Mouse (Mus musculus): ENCODE measurements around the gene Tnpo1. TPM values are rescaled to one million over a fixed set of nuclear protein-coding genes. Genes with fewer than 3 reads are reported as not detected.
"Not testable (repeated sequence)": the region's sequence is repeated elsewhere in the genome, so short reads cannot be mapped to it uniquely, and the experiment has no call there.

The Tnpo1 gene
- polyA plus RNA-seq, 1 experiment from 2014 or later = 20.7 TPM

DNA sequence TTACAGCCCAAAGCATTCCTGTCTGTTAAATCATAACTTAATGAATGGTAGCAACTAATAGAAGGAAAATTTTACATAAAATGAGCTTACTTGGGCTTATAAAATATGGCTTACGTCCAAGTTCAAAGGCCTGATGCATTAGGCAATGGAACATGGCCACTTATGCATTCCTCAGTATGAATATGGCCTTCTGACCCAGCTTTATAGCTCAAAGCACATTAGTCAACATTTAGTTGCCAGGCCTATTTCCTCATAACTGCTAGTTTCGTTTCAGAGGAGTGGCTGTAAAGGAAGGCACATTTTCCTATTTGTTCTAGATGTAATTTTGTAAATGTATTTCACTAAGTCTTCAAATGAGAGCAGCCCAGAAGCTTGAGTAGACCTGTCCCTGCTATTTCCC lies 107.1 kb downstream of the Tnpo1 start:
- Histone ChIP-seq H3K9me3 (ENCODE audit: control insufficient read depth, low read length) (no peaks in the 10 kb centered on the region), H3K4me3 (ENCODE audit: low read depth, low read length) (no peak overlapping the region), H3K4me1 (replicated peaks; ENCODE audit: control insufficient read depth, insufficient read depth) (no peaks in the 10 kb centered on the region), H3K27me3 (ENCODE audit: control insufficient read depth, insufficient read depth, low read length) (no peaks in the 10 kb centered on the region), H3K27ac (replicated peaks) (peak overlapping the region; percentile 31), H3K9ac (ENCODE audit: low read length) (no peak overlapping the region), H3K36me3 (ENCODE audit: control insufficient read depth, insufficient read depth, low read length) (no peaks in the 10 kb centered on the region), H3K4me2 (replicated peaks; ENCODE audit: low read depth) (no peak overlapping the region)
- ATAC-seq (ENCODE audit: low FRiP score, low TSS enrichment) (no peak), DNase-seq (ENCODE audit: low spot score) (no peak)
- WGBS = 31% methylated on average over 2 of the region's 2 CpGs
- TF ChIP-seq CTCF (IDR thresholded peaks at IDR 0.05; ENCODE audit: low read depth) (no peak), EP300 (optimal IDR thresholded peaks at IDR 0.05) (no peak)

DNA sequence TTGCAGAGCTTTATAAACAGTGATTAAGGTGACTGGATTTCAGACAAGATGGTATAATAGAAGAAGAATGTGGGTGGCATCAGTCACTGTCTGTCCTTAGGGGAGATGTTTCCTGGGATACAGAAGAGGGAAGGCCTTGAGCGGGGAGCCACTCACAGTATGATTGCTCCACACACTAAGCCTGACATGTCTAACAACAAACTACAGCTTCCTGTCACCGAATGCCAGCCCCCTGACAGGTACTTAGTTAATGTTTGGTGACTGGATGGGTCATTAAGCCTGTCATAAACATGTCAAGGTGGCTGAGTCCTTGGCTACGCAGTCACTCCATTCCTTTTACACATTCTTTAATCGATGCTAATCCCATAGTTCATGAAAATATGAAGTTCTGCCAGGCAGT lies 108.0 kb downstream of the Tnpo1 start:
- Histone ChIP-seq H3K9me3 (ENCODE audit: control insufficient read depth, low read length) (no peaks in the 10 kb centered on the region), H3K27ac (replicated peaks) (no peak overlapping the region), H3K27me3 (ENCODE audit: control insufficient read depth, insufficient read depth, low read length) (no peaks in the 10 kb centered on the region), H3K4me3 (ENCODE audit: low read depth, low read length) (no peak overlapping the region), H3K4me2 (replicated peaks; ENCODE audit: low read depth) (no peak overlapping the region), H3K36me3 (ENCODE audit: control insufficient read depth, insufficient read depth, low read length) (no peaks in the 10 kb centered on the region), H3K4me1 (replicated peaks; ENCODE audit: control insufficient read depth, insufficient read depth) (no peaks in the 10 kb centered on the region), H3K9ac (ENCODE audit: low read length) (no peak overlapping the region)
- WGBS = 61% methylated on average over 4 of the region's 4 CpGs
- ATAC-seq (ENCODE audit: low FRiP score, low TSS enrichment) (no peak), DNase-seq (ENCODE audit: low spot score) (no peak)
- TF ChIP-seq EP300 (optimal IDR thresholded peaks at IDR 0.05) = no peak
- no peak for TF ChIP-seq CTCF (IDR thresholded peaks at IDR 0.05; ENCODE audit: low read depth)

DNA sequence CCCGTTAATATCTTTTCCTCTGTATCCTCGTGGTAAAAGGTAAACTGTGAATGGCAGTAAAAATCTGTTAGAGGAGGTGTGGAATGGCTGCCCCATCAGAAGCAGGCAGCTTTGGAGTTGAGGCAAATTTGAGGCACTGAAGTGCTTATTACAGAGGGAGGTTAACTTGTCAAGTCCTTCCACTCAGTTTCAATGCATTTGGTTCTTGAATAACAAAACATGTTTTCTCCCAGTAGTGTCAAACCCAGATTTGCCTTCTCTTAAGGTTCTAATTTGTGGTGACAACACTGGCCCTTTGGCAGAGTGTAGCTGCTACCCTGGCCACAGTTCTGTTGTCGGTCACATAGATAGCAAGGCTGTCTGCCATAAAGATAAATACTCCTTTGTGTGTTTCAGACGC lies 108.4 kb downstream of the Tnpo1 start:
- Histone ChIP-seq H3K4me3 (ENCODE audit: low read depth, low read length) (no peak overlapping the region), H3K4me2 (replicated peaks; ENCODE audit: low read depth) (no peak overlapping the region), H3K36me3 (ENCODE audit: control insufficient read depth, insufficient read depth, low read length) (no peaks in the 10 kb centered on the region), H3K4me1 (replicated peaks; ENCODE audit: control insufficient read depth, insufficient read depth) (no peaks in the 10 kb centered on the region), H3K9me3 (ENCODE audit: control insufficient read depth, low read length) (no peaks in the 10 kb centered on the region), H3K27ac (replicated peaks) (no peak overlapping the region), H3K9ac (ENCODE audit: low read length) (no peak overlapping the region), H3K27me3 (ENCODE audit: control insufficient read depth, insufficient read depth, low read length) (no peaks in the 10 kb centered on the region)
- DNase-seq (ENCODE audit: low spot score) (no peak), ATAC-seq (ENCODE audit: low FRiP score, low TSS enrichment) (no peak)
- TF ChIP-seq CTCF (IDR thresholded peaks at IDR 0.05; ENCODE audit: low read depth) = no peak
- TF ChIP-seq EP300 (optimal IDR thresholded peaks at IDR 0.05) = no peak
- WGBS = 54% methylated on average over 4 of the region's 4 CpGs

GRCm38 (mm10) chr13:98816981-98817660 lies 109.1 kb downstream of the Tnpo1 start:
- 79% methylated on average over 4 of the region's 4 CpGs for WGBS

DNA sequence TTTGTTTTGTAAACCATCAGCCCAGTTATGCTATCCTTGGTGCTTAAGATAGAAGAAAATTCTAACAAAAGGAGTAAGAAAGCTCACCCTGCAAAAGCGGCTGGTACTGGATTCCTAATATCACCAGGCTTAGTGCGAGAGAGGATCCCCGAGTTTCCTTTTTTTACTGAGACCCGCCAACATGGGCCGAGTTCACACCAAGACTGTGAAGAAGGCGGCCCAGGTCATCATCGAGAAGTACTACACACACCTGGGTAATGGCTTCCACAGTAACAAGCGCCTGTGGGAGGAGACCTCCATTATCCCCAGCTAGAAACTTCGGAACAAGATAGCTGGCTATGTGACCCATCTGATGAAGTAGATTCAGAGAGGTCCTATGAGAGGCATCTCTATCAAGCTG lies 109.6 kb downstream of the Tnpo1 start:
- TF ChIP-seq CTCF (IDR thresholded peaks at IDR 0.05; ENCODE audit: low read depth) (no peak), EP300 (optimal IDR thresholded peaks at IDR 0.05) (no peak)
- no peak overlapping the region for H3K4me2 ChIP-seq (replicated peaks; ENCODE audit: low read depth)
- DNase-seq (ENCODE audit: low spot score) (no peak), ATAC-seq (ENCODE audit: low FRiP score, low TSS enrichment) (no peak)
- no peak overlapping the region for H3K9ac ChIP-seq (ENCODE audit: low read length)
- no peaks in the 10 kb centered on the region for H3K27me3 ChIP-seq (ENCODE audit: control insufficient read depth, insufficient read depth, low read length)
- H3K9me3 ChIP-seq (ENCODE audit: control insufficient read depth, low read length) = no peaks in the 10 kb centered on the region
- WGBS = 82% methylated on average over 9 of the region's 9 CpGs
- H3K27ac ChIP-seq (replicated peaks) = peak overlapping the region; percentile 35; the same call in 1 of the 2 replicates
- no peaks in the 10 kb centered on the region for H3K4me1 ChIP-seq (replicated peaks; ENCODE audit: control insufficient read depth, insufficient read depth)
- H3K4me3 ChIP-seq (ENCODE audit: low read depth, low read length) = no peak overlapping the region
- H3K36me3 ChIP-seq (ENCODE audit: control insufficient read depth, insufficient read depth, low read length) = no peaks in the 10 kb centered on the region

More at GRCm38 (mm10) chr13:98816981-98817660, 109.1 kb downstream of the Tnpo1 start:
- H3K4me3 ChIP-seq (ENCODE audit: low read depth, low read length); H3K27me3 ChIP-seq (ENCODE audit: control insufficient read depth, insufficient read depth, low read length); H3K4me1 ChIP-seq (replicated peaks; ENCODE audit: control insufficient read depth, insufficient read depth); ATAC-seq (ENCODE audit: low FRiP score, low TSS enrichment); DNase-seq (ENCODE audit: low spot score); H3K27ac ChIP-seq (replicated peaks); H3K9me3 ChIP-seq (ENCODE audit: control insufficient read depth, low read length); H3K4me2 ChIP-seq (replicated peaks; ENCODE audit: low read depth); H3K9ac ChIP-seq (ENCODE audit: low read length); H3K36me3 ChIP-seq (ENCODE audit: control insufficient read depth, insufficient read depth, low read length): not testable (repeated sequence)

DNA sequence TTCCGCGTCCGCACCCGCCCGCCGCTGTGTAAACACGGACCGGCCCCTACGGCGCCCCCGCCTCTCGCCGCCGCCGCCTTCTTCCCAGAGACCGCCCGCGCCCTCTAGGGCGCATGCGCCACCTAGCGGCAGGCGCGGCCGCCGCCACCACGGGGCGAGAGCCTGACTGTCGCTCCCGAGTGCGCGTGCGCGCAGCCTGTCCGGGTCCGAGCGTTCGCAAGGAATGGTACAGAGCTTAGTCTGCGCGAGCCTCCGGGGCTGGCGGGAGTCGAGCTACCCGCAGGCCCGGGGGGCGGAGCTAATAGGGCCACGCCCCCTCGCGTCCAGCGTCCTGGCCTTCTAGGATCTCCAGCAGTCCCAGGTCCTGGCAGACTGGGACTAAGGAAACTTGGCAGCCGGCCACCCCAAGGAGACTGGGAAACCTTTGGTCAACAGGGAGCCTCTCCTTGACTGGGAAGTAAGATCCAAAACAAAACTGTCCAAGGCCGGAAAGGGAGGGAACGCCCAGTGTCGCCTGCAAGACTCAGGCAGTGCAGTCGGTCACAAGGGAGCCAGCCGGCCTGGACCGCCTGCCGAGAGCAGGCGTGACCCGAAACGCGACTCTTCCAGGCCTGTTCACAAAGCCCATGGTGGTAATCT lies 110.9 kb downstream of the Tnpo1 start, which contains the start of gene Fcho2:
Gene Fcho2 (minus strand): TSS at position 303 of the 639 bp plus-strand sequence.
- Histone ChIP-seq H3K9ac (ENCODE audit: low read length) (peak within 1 kb of the TSS; percentile 99), H3K4me1 (replicated peaks; ENCODE audit: control insufficient read depth, insufficient read depth) (no peaks in the 10 kb centered on the region), H3K9me3 (ENCODE audit: control insufficient read depth, low read length) (no peaks in the 10 kb centered on the region), H3K36me3 (ENCODE audit: control insufficient read depth, insufficient read depth, low read length) (no peaks in the 10 kb centered on the region), H3K4me3 (ENCODE audit: low read depth, low read length) (peak within 1 kb of the TSS; percentile 92), H3K27ac (replicated peaks) (peak within 1 kb of the TSS; percentile 100), H3K27me3 (ENCODE audit: control insufficient read depth, insufficient read depth, low read length) (no peaks in the 10 kb centered on the region), H3K4me2 (replicated peaks; ENCODE audit: low read depth) (peak within 1 kb of the TSS; percentile 56)
- TF ChIP-seq CTCF (IDR thresholded peaks at IDR 0.05; ENCODE audit: low read depth) (peak; percentile 88), EP300 (optimal IDR thresholded peaks at IDR 0.05) (no peak)
- under 1% methylated on average over 46 of the region's 61 CpGs for WGBS
- ATAC-seq (ENCODE audit: low FRiP score, low TSS enrichment) = peak; percentile 95
- DNase-seq (ENCODE audit: low spot score) = peak; percentile 98

All from stomach, postnatal 0 days (tissue).